8 mouse cellular contexts compared by ENCODE assay signal in the genomic region with DNA sequence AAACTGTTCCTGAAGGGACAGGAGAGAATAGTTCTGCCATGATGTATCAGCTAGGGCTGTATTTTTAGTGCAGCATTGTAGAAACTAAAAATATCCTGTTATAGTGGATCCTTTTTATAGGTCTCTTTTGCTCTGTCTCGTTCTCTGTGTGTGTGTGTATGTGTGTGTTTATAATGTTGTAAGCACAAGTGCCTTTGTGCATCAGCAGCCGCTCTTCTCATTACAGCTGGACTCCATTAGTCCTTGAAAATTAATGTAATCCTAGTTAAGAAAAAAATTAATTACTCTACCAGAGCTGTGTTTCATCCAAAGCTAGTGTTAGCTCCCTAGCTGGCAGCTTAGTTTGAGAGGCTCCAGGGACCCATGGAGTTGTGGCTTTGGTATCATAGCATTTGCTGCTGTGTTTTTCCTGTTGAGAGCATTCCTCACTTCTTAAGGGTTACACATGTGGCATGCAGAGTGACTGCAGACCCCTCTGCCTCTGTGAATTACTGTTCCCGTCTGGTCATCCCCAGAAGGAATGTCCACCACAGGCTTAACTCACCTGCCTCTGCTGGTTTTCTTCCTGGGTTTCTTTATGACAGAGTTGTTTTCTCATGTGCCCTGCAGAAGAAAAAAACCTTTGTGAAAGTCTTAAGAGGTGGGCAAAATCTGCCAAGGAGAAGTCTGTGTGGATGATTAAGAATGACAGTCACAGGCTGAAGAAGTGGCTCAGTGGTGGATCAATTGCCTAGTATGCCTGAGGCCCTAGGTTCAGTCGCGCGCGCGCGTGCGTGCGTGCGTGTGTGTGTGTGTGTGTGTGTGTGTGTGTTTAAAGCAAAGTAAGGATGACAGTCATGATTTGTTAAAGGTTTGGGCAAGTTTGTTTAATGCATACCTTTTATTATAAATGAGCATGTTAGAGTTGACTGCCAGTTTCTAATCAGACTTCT.
DNase-seq lines count a peak whose midpoint lies in the region; ATAC-seq and TF ChIP-seq lines count a peak whose summit lies in the region.

No protein-coding gene starts in this region.

- 0 out of 2 replicates have a peak overlapping the region, but pooled peaks have one; percentile 28 for H3K9ac ChIP-seq in midbrain, embryonic 13.5 days (replicated peaks)
- H3K9ac ChIP-seq in forebrain, embryonic 14.5 days (ENCODE audit: low read length) = no peak overlapping the region
- no peak overlapping the region for H3K9ac ChIP-seq in hindbrain, postnatal 0 days (replicated peaks; ENCODE audit: low read length)

- H3K4me2 ChIP-seq in midbrain, embryonic 13.5 days (replicated peaks) = no peak overlapping the region
- H3K4me2 ChIP-seq in forebrain, embryonic 14.5 days (ENCODE audit: low read length) = no peak overlapping the region
- H3K4me2 ChIP-seq in hindbrain, postnatal 0 days (ENCODE audit: low read depth, low read length) = no peak overlapping the region

- ATAC-seq in midbrain, embryonic 13.5 days = no peak
- no peak for ATAC-seq in forebrain, embryonic 14.5 days
- no peak for ATAC-seq in hindbrain, postnatal 0 days

- TF ChIP-seq CTCF in hindbrain, postnatal 0 days (IDR thresholded peaks at IDR 0.05; ENCODE audit: low read depth) = no peak
- no peak for TF ChIP-seq CTCF in small intestine, adult 2 months (IDR thresholded peaks at IDR 0.05; ENCODE audit: extremely low read depth, insufficient read length, insufficient replicate concordance, low read depth, low read length)

- DNase-seq in midbrain, embryonic 10.5 days (ENCODE audit: low spot score) = no peak
- DNase-seq in forebrain, embryonic 14.5 days (ENCODE audit: low spot score) = no peak
- peak; percentile 22 for DNase-seq in hindbrain, postnatal 0 days (ENCODE audit: low spot score)
- no peak for DNase-seq in cerebellum, adult 9-11 months
- no peak for DNase-seq in thymus, postnatal 0 days (ENCODE audit: low spot score)
- no peak for DNase-seq in kidney, postnatal 14 days

- peak overlapping the region; percentile 27; the same call in 1 of the 2 replicates for H3K27ac ChIP-seq in midbrain, embryonic 13.5 days
- H3K27ac ChIP-seq in midbrain, embryonic 10.5 days (replicated peaks) = no peak overlapping the region
- peak overlapping the region; percentile 24; the same call in 1 of the 2 replicates for H3K27ac ChIP-seq in forebrain, embryonic 14.5 days (ENCODE audit: low read depth, low read length)
- peak overlapping the region; percentile 52 for H3K27ac ChIP-seq in hindbrain, postnatal 0 days
- H3K27ac ChIP-seq in small intestine, adult 2 months (ENCODE audit: insufficient read depth, low read depth, low read length) = peak overlapping the region; percentile 58

- TF ChIP-seq POLR2A in small intestine, adult 2 months (IDR thresholded peaks at IDR 0.05; ENCODE audit: low read depth, low read length) = no peak

- H3K9me3 ChIP-seq in midbrain, embryonic 13.5 days = no peaks in the 10 kb centered on the region
- no peaks in the 10 kb centered on the region for H3K9me3 ChIP-seq in midbrain, embryonic 10.5 days (replicated peaks)
- no peaks in the 10 kb centered on the region for H3K9me3 ChIP-seq in forebrain, embryonic 14.5 days (replicated peaks; ENCODE audit: control insufficient read depth, low read length)
- H3K9me3 ChIP-seq in hindbrain, postnatal 0 days (ENCODE audit: low read length) = no peaks in the 10 kb centered on the region

- H3K27me3 ChIP-seq in midbrain, embryonic 13.5 days = no peaks in the 10 kb centered on the region
- no peaks in the 10 kb centered on the region for H3K27me3 ChIP-seq in midbrain, embryonic 10.5 days (ENCODE audit: low read depth, poor library complexity, severe bottlenecking)
- H3K27me3 ChIP-seq in forebrain, embryonic 14.5 days (replicated peaks; ENCODE audit: control insufficient read depth, insufficient read depth, low read length) = no peaks in the 10 kb centered on the region
- no peaks in the 10 kb centered on the region for H3K27me3 ChIP-seq in hindbrain, postnatal 0 days (ENCODE audit: insufficient read depth, low read length)
- H3K27me3 ChIP-seq in small intestine, adult 2 months (ENCODE audit: control insufficient read depth, insufficient read depth, low read length) = no peaks in the 10 kb centered on the region

- H3K36me3 ChIP-seq in midbrain, embryonic 13.5 days = no peaks in the 10 kb centered on the region
- H3K36me3 ChIP-seq in midbrain, embryonic 10.5 days = no peaks in the 10 kb centered on the region
- H3K36me3 ChIP-seq in forebrain, embryonic 14.5 days (ENCODE audit: control insufficient read depth, insufficient read depth, low read length) = no peaks in the 10 kb centered on the region
- H3K36me3 ChIP-seq in hindbrain, postnatal 0 days (ENCODE audit: insufficient read depth, low read length) = no peaks in the 10 kb centered on the region
- no peaks in the 10 kb centered on the region for H3K36me3 ChIP-seq in small intestine, adult 2 months (ENCODE audit: control insufficient read depth, insufficient read depth, low read length)

- H3K4me3 ChIP-seq in midbrain, embryonic 13.5 days (replicated peaks) = no peak overlapping the region
- no peak overlapping the region for H3K4me3 ChIP-seq in midbrain, embryonic 10.5 days
- H3K4me3 ChIP-seq in forebrain, embryonic 14.5 days (ENCODE audit: low read depth, low read length) = no peak overlapping the region
- no peak overlapping the region for H3K4me3 ChIP-seq in hindbrain, postnatal 0 days (ENCODE audit: low read length)
- H3K4me3 ChIP-seq in small intestine, adult 2 months (ENCODE audit: low read depth, low read length) = no peak overlapping the region

- peaks cover 38% of the 10 kb centered on the region for H3K4me1 ChIP-seq in midbrain, embryonic 13.5 days (replicated peaks)
- peaks cover 35% of the 10 kb centered on the region for H3K4me1 ChIP-seq in midbrain, embryonic 10.5 days
- H3K4me1 ChIP-seq in forebrain, embryonic 14.5 days (ENCODE audit: control insufficient read depth, insufficient read depth, low read length) = peaks cover 19% of the 10 kb centered on the region
- peaks cover 24% of the 10 kb centered on the region for H3K4me1 ChIP-seq in hindbrain, postnatal 0 days (ENCODE audit: insufficient read depth, low read length)
- H3K4me1 ChIP-seq in small intestine, adult 2 months (ENCODE audit: control insufficient read depth, insufficient read depth, insufficient read length, low read length) = peaks cover 4% of the 10 kb centered on the region

- 83% methylated on average over 12 of the region's 12 CpGs for WGBS in midbrain, embryonic 13.5 days
- 86% methylated on average over 12 of the region's 12 CpGs for WGBS in midbrain, embryonic 10.5 days
- WGBS in forebrain, embryonic 14.5 days = 79% methylated on average over 12 of the region's 12 CpGs
- WGBS in hindbrain, postnatal 0 days = 68% methylated on average over 12 of the region's 12 CpGs
- 85% methylated on average over 12 of the region's 12 CpGs for WGBS in small intestine, adult 2 months
